Mouse (Mus musculus) heart, embryonic 14.5 days (tissue): ENCODE results near the gene Mgat5. TPM values are rescaled to one million over a fixed set of nuclear protein-coding genes. Genes with fewer than 3 reads are reported as not detected.

Experiments used
- ATAC-seq: fragments of 200-750 bp; cut with Nextera tagmentation; 2 replicates; pipeline ENCODE4 v1.8.0; 2017; ENCODE audit warnings: low read depth, moderate TSS enrichment; ENCODE audit not compliant: insufficient number of reproducible peaks, insufficient read depth, low FRiP score
- H3K27ac ChIP-seq, 2 experiments: fragments of 200-500 bp in 1 of 2; fragments of 300-500 bp in 1 of 2; sonication (generic) in 1 of 2; replicated peaks in 1 of 2; 2 replicates each; pipeline ENCODE4 v1.5.1; 2012 to 2014; ENCODE audit warnings: low read depth in 2 of 2, low read length in 2 of 2, control low read depth in 1 of 2, mild to moderate bottlenecking in 1 of 2, mixed read lengths in 1 of 2; ENCODE audit not compliant: control insufficient read depth in 1 of 2, insufficient read depth in 1 of 2
- H3K27me3 ChIP-seq: fragments of 300-500 bp; sonication (generic); 2 replicates; pipeline ENCODE4 v1.6.1; 2014; ENCODE audit warnings: mild to moderate bottlenecking, low read length, control low read depth; ENCODE audit not compliant: control insufficient read depth, insufficient read depth
- H3K36me3 ChIP-seq: fragments of 300-500 bp; sonication (generic); 2 replicates; pipeline ENCODE4 v1.6.1; 2014; ENCODE audit warnings: mild to moderate bottlenecking, control low read depth, low read length, mixed read lengths; ENCODE audit not compliant: control insufficient read depth, insufficient read depth
- H3K4me1 ChIP-seq, 2 experiments: fragments of 200-500 bp in 1 of 2; fragments of 300-500 bp in 1 of 2; sonication (generic) in 1 of 2; 2 replicates each; pipeline ENCODE4 v1.6.1; 2012 to 2014; ENCODE audit warnings: low read length in 2 of 2, control low read depth in 1 of 2, mixed read lengths in 1 of 2; ENCODE audit not compliant: control insufficient read depth in 2 of 2, insufficient read depth in 2 of 2
- H3K4me2 ChIP-seq: fragments of 300-500 bp; sonication (generic); 2 replicates; pipeline ENCODE4 v1.6.1; 2014; ENCODE audit warnings: mild to moderate bottlenecking, low read length
- H3K4me3 ChIP-seq, 2 experiments: fragments of 200-500 bp in 1 of 2; fragments of 300-500 bp in 1 of 2; sonication (generic) in 1 of 2; 2 replicates each; pipeline ENCODE4 v1.5.1; 2012 to 2014; ENCODE audit warnings: low read length in 2 of 2, mild to moderate bottlenecking in 2 of 2, control low read depth in 1 of 2, low read depth in 1 of 2, moderate library complexity in 1 of 2; ENCODE audit not compliant: control insufficient read depth in 1 of 2, insufficient read depth in 1 of 2
- H3K9ac ChIP-seq: fragments of 300-500 bp; sonication (generic); 2 replicates; pipeline ENCODE4 v1.6.1; 2014; ENCODE audit warnings: mild to moderate bottlenecking, low read length
- H3K9me3 ChIP-seq: fragments of 300-500 bp; sonication (generic); 2 replicates; pipeline ENCODE4 v1.6.1; 2016; ENCODE audit warnings: low read length, control low read depth; ENCODE audit not compliant: control insufficient read depth
- WGBS: fragments of 180-500 bp; shearing (Covaris S2); extraction: QIAGEN DNeasy Blood & Tissue Kit; methylation state at CpG from one replicate; pipeline ENCODE4 v1.1.7; 2014; 5-methylcytosine and 5-hydroxymethylcytosine counted together
- polyA plus RNA-seq: library from polyadenylated mRNA; unstranded; fragments of >200 nt; fragmentation: Nextera tagmentation; extraction: Ambion mirVana; gene quantifications from 2 replicates; pipeline ENCODE4 v1.2.1, GENCODE M21; 2014

Gene Mgat5
- polyA plus RNA-seq, 1 experiment from 2014 or later: 6.0 TPM

DNA sequence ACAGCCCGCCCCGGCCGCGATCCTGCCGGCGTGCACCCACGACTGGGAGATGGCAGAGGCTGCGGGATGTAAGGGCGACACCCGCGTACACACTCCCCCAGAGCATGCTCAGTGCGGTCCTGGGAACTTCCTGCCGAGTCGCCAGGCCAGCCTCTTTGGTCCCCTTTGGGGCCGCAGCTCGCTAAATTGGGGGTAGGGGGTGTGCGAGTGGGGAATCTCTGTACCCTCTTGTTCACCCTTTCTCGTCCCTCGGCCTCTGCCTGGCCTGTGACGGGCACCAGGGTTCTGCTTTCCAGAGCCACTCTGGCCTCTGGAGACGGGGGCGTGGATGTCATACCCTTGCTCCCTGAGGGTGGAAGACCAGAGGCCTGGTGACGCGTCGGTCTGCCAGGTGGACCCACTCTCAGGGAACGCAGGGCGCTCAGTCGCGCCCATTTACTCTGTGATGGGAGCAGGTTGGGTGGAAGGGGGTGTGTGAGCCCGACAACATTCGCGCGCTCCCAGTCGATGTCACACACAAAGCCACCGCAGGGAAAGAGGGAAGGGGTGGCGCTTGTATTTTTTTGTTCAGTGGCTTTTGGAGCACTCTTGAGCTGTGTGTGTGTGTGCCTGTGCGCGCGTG lies 1.3 kb downstream of the Mgat5 start:
- Histone ChIP-seq H3K27ac (peak overlapping the region; percentile 7 to 87; a peak in 3 of 4 replicates), H3K4me2 (peak overlapping the region; percentile 89), H3K4me3 (peak overlapping the region; percentile 73 to 88), H3K4me1 (peaks cover 5 to 11% of the 10 kb centered on the region in 2 experiments; a peak in 2 of 4 replicates), H3K27me3 (no peaks in the 10 kb centered on the region), H3K36me3 (no peaks in the 10 kb centered on the region), H3K9ac (peak overlapping the region; percentile 84), H3K9me3 (no peaks in the 10 kb centered on the region)
- peak; percentile 23; the same call in 1 of the 2 replicates for ATAC-seq
- 3% methylated on average over 35 of the region's 39 CpGs for WGBS

DNA sequence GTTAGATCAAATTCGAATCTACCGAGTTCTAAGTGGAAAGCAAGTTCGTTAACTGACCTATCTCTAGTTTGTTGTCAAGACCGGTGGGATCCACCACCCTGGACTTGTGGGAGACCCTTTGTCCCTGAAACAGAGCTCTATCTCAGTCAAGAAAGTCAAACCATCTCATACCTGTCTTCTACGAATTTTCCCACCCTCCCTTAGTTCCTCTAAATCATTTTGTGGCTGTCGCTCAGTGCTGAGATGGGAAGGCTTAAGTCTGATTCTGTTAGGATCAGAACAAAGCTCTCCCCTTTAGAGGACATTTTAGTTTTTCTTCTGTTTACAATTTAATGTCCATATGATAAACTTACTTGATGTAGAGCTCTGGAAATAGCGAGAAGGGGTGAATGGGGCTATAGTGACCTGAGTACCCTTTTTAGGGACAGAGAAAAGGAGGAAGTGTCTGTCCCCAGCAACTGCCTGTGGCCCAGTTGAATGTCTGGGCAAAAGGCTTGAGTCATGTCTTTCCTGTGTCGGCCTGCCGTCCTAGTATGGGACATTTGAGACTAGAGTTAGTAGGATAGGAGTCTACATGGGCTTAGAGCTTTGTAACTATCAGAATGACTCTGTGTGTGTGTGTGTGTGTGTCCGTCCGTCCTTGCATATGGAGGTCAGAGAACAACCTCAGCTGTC lies 2.2 kb downstream of the Mgat5 start:
- Histone ChIP-seq H3K4me3 (peak overlapping the region in 1 of 2 experiments; percentile 73; a peak in 2 of 4 replicates), H3K9ac (peak overlapping the region; percentile 84), H3K36me3 (no peaks in the 10 kb centered on the region), H3K4me2 (peak overlapping the region; percentile 89), H3K27ac (0 out of 4 replicates have a peak overlapping the region, but pooled peaks of 1 of the 2 experiments have one; percentile 87), H3K4me1 (peaks cover 5 to 11% of the 10 kb centered on the region in 2 experiments; a peak in 2 of 4 replicates), H3K27me3 (no peaks in the 10 kb centered on the region), H3K9me3 (no peaks in the 10 kb centered on the region)
- WGBS: 71% methylated on average over 11 of the region's 11 CpGs
- ATAC-seq: no peak

DNA sequence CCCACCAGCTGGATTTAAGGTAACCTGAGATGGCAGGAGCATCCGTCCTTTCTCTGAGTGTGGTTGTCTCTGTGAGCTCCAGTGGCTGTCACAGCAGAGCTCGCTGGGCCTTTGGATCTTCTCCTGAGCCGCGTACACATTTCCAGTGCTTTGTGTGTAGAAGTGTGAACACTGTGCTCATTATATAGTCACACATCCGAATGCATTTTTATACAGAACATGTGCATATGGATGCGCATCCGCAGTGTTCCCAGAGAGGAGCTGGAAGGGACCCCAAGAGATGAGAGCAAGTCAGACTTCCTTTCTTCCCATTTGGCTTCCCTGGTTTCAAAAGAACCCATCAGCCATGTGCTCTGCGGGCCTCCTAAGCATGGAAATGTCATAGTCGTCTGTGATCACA lies 3.4 kb downstream of the Mgat5 start:
- Histone ChIP-seq H3K9me3 (no peaks in the 10 kb centered on the region), H3K27me3 (no peaks in the 10 kb centered on the region), H3K9ac (no peak overlapping the region), H3K36me3 (no peaks in the 10 kb centered on the region), H3K4me1 (peaks cover 5 to 11% of the 10 kb centered on the region in 2 experiments; a peak in 2 of 4 replicates), H3K4me2 (no peak overlapping the region), H3K27ac (no peak overlapping the region), H3K4me3 (no peak overlapping the region)
- ATAC-seq: no peak
- whole genome bisulfite sequencing: 84% methylated on average over 9 of the region's 9 CpGs

DNA sequence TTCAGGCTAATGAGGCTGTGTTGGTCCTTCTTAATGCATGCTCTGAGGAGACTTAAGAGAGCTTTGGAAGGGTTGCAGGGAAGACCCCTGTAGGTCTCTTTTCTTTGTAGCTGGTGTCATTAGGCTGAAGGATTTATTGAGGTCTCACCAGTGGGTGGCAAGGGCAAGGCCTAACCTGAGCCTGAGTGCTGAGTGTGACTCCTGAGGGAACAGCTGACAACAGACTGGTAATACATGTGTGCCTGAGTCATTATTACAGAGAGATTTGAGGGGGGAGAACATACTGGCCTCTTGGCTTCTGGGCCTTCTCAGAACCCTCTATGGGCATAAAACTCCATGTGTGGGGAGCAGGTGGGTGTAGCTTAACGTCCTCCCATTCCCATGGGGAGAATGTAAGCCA lies 8.0 kb downstream of the Mgat5 start:
- Histone ChIP-seq H3K4me1 (peaks cover 6 to 12% of the 10 kb centered on the region in 2 experiments; a peak in 3 of 4 replicates), H3K9ac (no peak overlapping the region), H3K4me2 (no peak overlapping the region), H3K27ac (no peak overlapping the region), H3K9me3 (no peaks in the 10 kb centered on the region), H3K27me3 (no peaks in the 10 kb centered on the region), H3K36me3 (no peaks in the 10 kb centered on the region), H3K4me3 (no peak overlapping the region)
- ATAC-seq: no peak
- WGBS: 65% methylated on average over 1 of the region's 1 CpGs

DNA sequence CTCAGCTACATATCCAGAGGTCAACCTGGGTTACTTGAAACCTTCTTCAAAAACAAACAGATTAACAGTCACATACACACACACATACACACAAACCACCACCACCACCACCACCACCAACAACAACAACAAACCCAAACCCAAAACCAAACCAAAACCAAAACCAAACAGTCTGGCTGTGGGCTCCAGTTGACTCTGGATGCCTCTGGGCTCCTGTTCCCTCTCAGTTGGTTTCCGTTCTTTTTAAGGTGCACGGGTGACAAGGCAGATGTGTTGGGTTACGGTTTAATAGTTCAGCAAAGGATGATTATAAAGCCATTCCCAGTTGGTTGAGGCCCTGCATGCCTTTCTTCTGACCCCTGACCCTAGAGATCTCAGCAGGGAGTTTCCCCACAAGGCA lies 8.6 kb downstream of the Mgat5 start:
- peaks cover 6 to 16% of the 10 kb centered on the region in 2 experiments; a peak in 3 of 4 replicates for H3K4me1 ChIP-seq
- H3K9ac ChIP-seq: no peak overlapping the region
- no peak overlapping the region for H3K27ac ChIP-seq
- 86% methylated on average over 3 of the region's 3 CpGs for WGBS
- H3K27me3 ChIP-seq: no peaks in the 10 kb centered on the region
- H3K9me3 ChIP-seq: no peaks in the 10 kb centered on the region
- no peak overlapping the region for H3K4me3 ChIP-seq
- H3K36me3 ChIP-seq: no peaks in the 10 kb centered on the region
- no peak overlapping the region for H3K4me2 ChIP-seq
- ATAC-seq: no peak

DNA sequence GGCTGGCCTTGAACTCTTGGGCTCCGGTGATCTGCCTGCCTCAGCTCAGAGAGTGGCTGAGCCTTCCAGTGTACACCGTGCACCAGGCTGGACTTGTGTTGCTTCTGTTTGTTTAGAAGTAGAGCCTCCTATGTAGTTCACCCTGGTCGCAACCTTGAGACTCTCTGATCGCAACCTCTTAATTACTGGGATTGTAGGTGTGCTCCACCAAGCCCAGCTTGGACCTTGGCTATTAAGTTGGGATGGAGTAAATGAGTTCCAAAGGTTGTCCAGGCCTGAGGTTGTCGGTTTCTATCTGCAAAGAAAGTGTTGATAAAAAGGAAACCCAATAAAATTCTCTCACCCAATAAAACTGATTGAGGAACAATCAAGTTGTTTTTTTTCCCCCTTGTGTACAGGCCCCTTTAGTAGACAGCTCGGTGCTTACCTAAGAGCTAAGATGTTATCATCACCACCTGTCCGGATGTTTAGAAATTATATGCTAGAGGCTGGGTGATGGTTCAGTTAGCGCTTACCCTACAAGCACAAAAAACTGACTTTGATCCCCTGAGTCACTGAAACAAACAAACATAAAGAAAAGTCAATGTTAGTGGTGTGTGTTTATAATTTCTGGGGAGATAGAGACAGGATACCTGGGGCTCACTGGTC lies 9.9 kb downstream of the Mgat5 start:
- Histone ChIP-seq H3K36me3 (no peaks in the 10 kb centered on the region), H3K27ac (no peak overlapping the region), H3K4me2 (no peak overlapping the region), H3K27me3 (no peaks in the 10 kb centered on the region), H3K4me1 (peaks cover 6 to 16% of the 10 kb centered on the region in 2 experiments; a peak in 3 of 4 replicates), H3K4me3 (no peak overlapping the region), H3K9me3 (no peaks in the 10 kb centered on the region), H3K9ac (no peak overlapping the region)
- 87% methylated on average over 8 of the region's 8 CpGs for WGBS
- ATAC-seq: no peak

DNA sequence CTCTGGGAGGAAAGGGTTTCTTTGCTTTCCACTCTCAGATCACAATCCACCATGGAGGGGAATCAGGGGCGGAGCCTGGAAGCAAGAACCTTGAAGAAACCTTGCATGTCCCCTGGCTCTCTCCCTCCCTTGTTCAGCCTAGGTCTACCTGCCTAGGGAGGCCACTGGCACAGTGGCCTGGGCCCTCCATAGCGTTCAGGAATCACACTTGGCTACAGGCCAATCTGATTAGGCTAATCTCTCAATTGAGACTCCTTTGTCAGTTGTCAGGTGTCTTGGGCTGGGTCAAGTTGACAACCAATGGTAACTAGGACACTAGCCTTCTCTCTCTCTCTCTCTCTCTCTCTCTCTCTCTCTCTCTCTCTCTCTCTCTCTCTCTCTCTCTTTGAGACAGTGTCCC lies 12.2 kb downstream of the Mgat5 start:
- ATAC-seq: no peak
- Histone ChIP-seq H3K36me3 (no peaks in the 10 kb centered on the region), H3K27ac (no peak overlapping the region), H3K9ac (no peak overlapping the region), H3K4me3 (no peak overlapping the region), H3K27me3 (no peaks in the 10 kb centered on the region), H3K4me2 (no peak overlapping the region), H3K4me1 (peaks cover 6 to 16% of the 10 kb centered on the region in 2 experiments; a peak in 3 of 4 replicates), H3K9me3 (no peaks in the 10 kb centered on the region)
- 50% methylated on average over 2 of the region's 2 CpGs for WGBS
